Mouse (Mus musculus) kidney, adult 2 months (tissue): ENCODE results near the gene Hephl1.

Experiments used
- CTCF ChIP-seq: fragments of 200-500 bp; conservative IDR thresholded peaks from 2 replicates; pipeline ENCODE4 v1.5.1; 2011; ENCODE audit warnings: low read depth, mild to moderate bottlenecking, control low read depth, low read length, moderate library complexity, mixed read lengths; ENCODE audit not compliant: insufficient read depth, insufficient read length
- POLR2A ChIP-seq: fragments of 200-500 bp; IDR thresholded peaks from one replicate; pipeline ENCODE4 v1.6.1; 2011; ENCODE audit warnings: low read depth, low read length, control low read depth

DNA sequence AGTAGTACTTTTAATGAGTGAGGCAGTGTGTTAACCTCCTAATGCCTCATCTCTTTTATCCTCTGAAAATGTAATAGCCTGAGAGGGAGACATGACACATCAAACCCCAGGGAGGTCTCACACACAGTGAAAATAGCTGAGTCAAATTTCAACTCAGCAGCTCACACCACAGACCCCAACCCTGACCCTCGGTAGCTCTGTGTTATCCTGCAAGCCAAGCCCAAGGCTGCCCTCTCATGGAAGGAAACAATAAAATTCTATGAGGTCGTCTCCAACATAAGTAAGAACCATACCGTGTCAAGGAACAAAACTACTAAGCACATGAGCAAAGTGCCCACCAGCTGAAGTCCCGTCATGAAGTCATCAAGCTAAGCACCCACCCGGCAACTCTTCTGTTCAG is 8.3 kb upstream of the Hephl1 start:
- TF ChIP-seq CTCF (no peak), POLR2A (no peak)
